Mouse (Mus musculus): ENCODE measurements around the gene Dlx3. TPM values are rescaled to one million over a fixed set of nuclear protein-coding genes. Genes with fewer than 3 reads are reported as not detected.

The Dlx3 gene
- total RNA-seq, 4 experiments from 2014 or later, result not detected

DNA sequence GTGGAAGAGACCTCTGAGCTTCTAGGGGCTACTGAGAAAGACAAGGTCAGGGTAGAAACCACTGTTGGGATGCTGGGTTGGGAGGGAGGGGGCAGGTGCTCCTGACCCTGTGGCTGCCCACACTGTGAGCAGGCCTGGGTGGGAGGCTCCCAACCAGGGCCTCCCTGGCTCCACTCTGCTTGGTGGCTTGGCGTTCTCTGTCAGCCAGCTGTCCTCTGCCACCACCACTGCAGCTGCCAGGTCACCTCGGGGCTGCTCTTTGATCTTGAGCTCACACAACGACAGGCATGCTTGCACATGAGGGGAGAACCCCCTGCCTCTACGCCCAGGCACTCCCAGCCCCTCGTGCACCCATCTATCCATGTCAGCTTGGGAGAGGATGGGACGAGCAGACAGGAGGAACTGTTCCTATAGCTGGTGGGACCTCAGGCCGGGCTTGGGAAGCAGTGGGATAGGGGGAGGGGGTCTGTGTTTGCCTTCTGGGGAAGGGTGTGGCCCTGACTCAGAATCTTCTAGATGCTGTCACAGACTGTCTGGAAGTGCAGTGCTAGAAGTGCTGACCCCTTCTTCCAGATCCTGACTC, 5.5 kb downstream of the Dlx3 start:
- no peak for DNase-seq

DNA sequence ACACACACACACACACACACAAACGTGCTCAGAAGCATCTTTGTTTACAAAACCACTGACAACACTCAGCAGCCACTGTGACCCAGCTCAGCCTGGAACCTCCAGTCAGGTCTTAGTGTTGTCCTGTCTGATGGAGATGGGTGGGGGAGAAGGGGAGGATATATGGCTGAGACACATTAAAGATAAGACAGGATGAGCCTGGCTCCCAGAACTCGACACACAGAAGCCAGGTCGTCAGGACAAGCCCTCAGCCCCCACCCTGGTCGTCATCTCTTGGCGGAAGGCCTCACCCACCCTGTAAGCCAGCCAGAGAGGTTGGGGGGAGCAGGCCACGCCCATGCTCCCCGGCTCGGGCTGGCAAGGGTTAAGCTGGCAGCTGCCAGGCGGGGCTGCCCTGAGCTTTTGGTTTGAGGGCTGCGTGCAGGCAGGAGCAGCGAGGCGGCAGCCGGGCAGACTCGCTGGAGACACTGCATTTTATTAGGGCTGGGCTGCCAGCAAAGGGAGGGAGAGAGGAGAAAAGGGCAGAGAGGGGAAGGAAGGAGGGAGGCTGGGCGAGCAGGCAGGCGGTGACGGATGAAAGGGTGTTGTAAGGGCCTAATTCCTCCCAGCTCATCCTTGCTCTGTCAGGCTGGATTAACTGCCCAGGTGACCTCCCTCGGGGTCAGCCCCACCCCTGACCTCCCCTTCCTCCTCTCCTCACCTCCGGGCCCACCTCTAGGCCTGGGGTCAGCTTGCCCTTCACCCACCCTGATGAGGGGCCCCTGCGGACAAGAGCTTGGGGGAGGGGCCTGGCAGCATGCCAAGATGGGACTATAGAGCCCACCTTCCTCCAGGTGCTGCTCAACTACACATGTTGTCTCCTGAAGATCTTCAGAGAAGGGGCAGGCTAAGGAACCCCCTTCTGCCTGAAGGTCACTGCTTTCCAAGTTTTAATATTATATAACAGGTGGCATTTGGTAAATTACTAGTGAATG, 6.6 kb downstream of the Dlx3 start:
- DNase-seq, result no peak

DNA sequence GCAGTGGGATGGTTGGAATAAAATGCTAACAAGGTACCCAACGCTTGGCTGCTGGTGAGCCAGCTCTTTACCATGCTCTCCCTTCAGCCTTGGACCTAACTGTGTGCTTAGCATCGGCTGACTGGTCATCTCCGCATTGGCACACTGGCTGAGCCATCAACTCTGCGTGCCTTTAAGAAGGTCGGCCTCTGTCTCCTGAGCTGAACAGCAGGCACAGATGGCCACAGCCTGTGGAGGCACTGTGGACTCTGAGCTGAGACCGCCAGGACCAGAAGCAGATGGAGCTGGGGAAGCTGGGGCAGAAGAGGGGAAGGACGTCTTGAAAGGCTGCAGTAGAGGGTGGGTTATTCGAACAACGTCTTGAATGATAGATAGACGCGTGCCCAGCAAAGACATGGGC, 8.4 kb downstream of the Dlx3 start:
- DNase-seq, result no peak

DNA sequence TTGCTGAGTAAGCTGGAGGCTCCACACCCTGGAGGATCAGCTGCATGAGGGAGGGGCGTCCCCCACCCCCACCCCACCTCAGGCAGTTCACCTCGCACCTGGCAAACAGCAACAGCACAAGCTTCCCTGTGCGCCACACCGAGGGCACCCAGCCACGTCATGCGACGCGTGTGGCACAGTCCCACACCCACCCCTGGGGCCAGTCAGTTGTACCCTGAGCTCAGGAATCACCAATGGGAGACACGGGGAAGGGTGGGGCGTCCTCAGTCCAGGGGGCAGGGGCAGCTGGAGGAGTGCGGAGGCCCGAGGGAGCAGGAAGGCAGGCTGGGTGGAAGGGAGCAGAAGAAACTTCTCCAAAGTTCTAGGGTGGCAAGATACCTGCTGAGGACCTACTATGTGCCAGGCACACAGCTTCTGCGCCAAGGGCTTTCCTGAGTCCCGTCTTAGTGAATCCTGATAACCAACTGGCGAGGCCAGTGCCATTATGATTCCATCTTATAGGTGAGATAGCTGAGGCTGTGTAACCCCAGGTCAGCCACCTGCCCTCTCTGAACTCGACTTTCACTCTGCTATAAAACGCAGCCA, 10.8 kb downstream of the Dlx3 start:
- DNase-seq, result no peak

DNA sequence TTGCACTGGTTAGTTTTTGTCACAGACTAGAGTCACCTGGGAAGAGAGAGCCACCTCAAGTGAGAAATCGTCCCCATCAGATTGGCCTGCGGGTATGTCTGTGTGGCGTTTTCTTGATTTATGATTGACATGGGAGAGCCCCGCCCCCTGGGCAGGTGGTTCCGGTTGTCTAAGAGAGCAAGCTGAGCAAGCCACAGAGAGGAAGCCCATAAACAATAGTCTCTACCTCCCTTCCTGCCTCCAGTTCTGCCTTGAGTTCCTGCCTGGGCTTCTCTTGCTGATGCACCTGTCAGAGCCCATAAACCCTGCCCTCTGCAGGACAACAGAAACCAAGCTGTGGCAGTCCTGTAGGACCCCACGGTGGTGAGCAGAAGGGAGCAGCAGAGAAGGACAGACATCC, 13.4 kb downstream of the Dlx3 start:
- no peak for DNase-seq

- no peak for DNase-seq
Observed at GRCm38 (mm10) chr11:95137281-95137680, 17.4 kb downstream of the Dlx3 start.

GRCm38 (mm10) chr11:95139871-95140270, 20.0 kb downstream of the Dlx3 start:
- DNase-seq, result no peak

GRCm38 (mm10) chr11:95142258-95142657, 22.3 kb downstream of the Dlx3 start:
- no peak for DNase-seq

DNA sequence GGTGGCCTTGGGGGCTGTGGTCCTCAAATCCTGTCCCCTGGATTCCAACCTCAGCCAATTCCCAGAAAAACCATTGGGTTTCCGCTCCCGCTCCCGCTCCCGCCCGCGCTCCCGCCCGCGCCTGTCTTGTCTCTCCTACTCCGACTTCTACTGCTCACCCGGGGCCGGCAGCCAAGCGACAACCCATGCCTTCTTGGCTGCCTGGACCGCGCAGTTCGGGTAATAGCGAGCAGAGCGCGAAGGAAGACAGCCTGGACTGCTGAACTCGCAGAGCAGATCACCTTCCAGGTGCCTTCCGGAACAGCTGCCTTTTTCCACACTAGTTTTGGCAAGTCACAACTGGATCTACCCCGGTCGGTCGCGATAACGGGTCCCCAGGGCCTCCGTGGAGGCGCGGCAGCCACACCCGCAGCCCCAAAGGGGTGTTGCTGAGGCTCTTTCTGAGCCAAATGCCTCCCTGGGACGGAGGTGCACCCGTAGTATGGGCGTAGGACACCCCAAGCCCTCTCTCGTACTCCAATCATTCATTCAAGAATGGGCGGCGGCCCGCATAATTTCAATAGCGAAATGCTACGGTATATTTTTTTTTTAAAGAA, 23.2 kb downstream of the Dlx3 start:
- no peak for DNase-seq

DNA sequence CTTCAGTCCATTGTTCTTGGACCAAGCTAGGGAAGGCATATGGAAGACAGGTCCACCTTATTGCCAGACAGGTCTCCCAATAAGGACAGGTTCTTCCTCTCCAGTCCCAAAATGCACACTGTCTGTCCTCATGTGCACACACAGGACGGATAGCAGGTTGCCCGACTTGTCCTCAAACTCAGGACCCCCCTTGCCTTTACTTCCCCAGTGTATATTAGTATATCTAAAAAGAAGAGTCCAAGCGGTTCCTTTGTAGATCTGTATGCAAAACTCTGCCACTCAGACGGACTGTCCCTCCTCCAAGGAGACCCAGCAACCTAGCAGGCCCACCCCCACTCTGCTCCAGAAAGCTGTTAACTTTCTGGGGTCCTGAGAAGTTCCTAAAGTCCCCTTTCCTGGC, 23.7 kb downstream of the Dlx3 start:
- no peak for DNase-seq

DNA sequence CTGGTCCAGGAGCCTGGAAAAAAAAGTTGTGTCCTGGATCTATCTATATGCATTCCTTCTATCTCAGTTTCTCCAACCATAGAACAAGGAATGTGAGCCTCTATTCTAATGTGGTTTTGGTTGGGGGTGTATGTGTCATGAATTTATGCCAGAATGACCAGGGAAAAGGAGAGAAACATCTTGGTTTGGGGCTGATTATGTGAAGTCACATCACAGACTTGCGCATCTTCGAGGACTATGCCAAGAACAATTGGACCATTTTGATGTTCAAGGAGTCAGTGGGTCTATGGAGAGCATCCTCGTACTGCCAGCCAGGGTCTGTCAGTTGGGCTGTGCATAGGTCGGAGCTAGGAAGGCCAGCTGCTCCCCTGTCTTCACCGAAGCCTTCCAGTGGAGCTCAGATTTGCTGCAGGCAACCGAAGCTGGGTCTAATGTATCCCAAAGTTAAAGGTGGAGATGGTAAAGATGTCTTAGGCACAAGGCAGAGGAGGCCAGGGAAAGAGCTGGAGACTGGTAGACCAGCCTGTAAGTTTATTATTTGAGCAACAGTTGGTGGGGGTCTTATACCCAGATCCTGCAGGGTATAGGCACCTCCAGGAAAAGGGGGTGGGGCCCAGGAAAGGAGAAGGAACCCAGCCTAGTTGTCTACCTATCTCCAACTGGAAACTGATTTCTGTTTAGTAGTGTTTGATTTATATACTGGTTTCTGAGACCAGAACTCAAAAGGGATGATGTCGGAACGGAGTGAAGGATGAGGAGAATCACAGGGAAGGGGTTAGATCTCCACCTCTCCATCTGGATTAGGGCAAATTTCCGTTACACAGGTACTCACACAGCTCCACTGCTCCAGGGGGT, 24.4 kb downstream of the Dlx3 start:
- no peak for DNase-seq

DNA sequence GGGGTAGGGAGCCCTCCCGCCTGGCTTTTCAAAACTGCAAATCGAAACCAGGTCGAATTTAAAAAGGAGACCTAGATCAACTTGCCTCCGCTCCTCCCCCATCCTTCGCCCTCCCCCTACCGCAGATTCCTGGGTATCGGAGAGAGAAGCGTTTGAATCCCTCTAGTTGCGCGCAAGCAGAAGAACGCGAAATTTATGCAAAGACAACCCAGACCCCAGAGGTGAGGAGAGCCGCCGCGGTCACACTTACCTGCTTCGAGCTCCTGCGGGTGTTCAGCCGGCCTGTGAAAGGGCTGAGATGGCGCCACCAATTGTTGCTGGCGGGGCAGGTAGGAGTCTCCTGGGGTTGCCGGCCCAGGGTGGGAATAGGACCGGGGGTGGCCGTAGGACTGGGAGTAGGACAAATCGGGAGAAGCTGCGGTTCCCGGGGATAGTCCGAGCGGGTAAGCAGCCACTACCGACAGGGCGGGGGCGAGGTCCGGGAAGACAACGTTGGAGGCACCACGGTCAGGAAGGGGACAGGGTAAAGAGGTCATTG, 25.1 kb downstream of the Dlx3 start:
- DNase-seq, result no peak

DNA sequence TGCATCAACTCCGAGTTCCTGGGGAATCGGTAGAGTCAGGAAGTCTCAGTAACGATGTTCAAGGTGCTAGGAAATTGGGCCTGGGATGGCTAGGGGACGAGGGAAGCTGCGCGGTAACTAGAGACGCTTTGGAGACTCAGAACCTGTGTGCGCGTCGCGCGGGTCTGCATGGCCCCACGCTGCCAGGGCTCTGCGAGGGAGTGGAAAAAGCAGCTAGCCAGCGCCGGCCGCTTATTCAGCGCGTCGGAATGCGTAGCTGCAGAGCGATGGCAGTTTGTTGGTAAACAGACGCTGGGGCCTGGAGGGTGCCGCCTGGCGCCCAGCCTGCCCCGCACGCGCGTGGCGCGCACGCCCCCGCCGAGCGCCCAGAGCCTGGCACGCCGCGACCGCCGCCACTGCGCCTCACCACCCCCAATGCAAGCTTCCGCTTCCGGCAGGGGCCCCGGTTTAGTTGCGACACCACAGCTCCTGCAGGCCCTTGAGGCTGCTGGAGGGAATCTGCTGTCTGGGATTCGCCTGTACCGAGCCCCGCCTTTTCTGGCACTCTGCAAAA, 26.0 kb downstream of the Dlx3 start, which contains the start of gene Dlx4:
TSS of gene Dlx4 (minus strand) at position 413 of the 553 bp plus-strand sequence.
- DNase-seq, result peak; percentile 40

DNA sequence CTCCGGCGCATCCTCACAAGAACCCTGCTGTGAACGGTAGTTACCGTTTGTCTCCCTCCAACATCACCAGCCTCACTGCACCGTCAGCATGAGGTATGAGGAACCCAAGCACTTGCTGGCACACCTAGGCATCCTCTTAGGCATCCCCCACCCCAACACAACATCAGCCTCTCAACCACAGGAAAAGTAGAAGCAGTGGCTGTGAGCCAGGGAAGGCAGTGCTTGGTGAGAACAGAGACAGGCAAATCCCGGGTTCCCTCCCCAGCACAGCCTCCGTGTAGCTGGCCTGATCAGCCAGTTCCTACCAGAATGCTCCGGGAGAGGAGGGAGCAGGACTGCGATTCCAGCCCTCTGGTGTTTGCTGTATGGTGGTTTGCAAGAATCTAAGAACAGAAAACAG, 28.8 kb downstream of the Dlx3 start:
- DNase-seq, result no peak

- no peak for DNase-seq
Observed at GRCm38 (mm10) chr11:95149462-95150268, 29.7 kb downstream of the Dlx3 start.

DNA sequence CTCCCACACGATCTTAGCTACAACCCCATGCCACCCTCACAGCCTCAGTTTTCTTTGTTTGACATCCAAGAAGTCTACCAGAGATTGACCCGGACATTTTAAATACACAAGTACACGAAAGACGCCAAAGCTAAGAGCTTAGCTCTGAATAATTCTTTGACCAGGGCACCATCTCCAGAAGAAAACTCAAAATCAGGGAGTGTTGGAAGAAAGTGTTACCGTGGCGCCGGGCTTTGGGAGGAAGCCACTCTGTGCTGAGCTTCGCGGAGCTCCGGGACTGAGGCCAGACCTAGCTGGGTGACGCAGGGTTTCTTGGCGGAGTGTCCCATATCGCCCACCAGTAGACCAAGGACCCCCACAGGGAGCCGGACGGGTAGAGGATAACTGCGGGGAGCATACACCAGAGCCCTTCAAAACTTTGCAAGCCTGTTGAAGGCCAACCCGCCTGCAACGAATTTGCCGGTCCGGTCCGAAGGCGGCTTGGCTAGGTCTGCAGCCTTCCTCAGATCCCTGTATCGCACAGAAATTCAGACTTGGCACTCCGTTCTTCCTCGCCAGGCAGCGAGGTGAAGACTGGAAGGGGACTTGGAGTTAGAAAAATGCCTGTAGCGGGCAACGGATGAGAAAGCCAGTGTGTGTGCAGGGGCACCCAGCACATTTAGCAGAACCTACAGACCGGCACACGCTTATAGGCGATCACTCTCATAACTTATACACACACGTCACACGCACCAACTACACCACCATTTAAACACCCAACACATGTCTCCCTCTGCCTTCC, 30.5 kb downstream of the Dlx3 start:
- no peak for DNase-seq

- no peak for DNase-seq
Observed at GRCm38 (mm10) chr11:95153116-95153515, 33.2 kb downstream of the Dlx3 start.

- DNase-seq, result no peak
Observed at GRCm38 (mm10) chr11:95153681-95154080, 33.8 kb downstream of the Dlx3 start.

DNA sequence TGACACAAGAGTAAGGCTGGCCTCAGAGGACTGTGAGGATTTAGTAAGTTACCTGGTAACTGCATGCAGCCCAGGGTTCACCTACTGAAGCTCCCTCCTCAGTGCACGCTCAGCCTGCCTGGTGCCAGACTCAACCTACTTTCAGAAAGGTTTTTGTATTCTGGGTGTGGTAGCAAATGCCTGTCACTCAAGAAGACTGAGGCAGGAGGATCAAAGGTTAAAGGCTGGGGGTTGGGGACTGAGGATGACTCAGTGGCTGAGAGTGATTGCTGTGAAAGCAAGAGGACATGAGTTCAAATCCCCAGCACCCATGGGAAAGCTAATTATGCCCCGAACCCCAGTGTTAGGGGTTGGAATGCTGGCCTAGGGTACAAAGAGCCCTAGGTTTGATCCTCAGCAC, 35.6 kb downstream of the Dlx3 start:
- no peak for DNase-seq

DNA sequence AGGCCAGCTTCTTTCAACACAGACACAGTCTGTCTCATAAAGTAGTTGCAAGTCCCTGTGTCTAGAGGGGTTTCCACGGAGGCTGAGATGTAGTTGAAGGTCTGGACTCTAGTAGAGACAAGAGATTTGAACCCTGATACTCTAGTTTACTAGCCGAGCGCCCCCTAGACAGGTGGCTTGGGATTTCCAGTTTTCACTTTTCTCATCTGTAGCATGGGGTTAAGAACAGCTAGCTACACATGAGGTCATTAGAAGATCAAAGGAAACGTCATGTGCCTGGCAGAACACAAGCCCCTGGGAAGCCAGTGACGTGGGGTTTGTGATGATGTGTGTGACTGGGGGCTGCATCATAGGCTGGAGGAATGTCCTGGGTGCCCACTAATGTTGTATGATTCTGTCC, 37.4 kb downstream of the Dlx3 start:
- DNase-seq, result no peak

Measured in adrenal gland, adult 8-10 months (tissue).